Comparison of ENCODE assay signal across 13 mouse cellular contexts in genomic region chr5:113805301-113805700, GRCm38 (mm10). TPM values are rescaled to one million over a fixed set of nuclear protein-coding genes. Genes with fewer than 3 reads are reported as not detected.
"Had no signal": no experiment of that assay in that cellular context is flagged by ENCODE, and none has a peak within 500 bp of the region (broad histone marks: within the 10 kb centered on the region; RNA-seq: fewer than 3 reads in every experiment).

No protein-coding gene starts in this region.

- ATAC-seq: intestine, embryonic 16.5 days had no signal

- H3K4me2 ChIP-seq: kidney, embryonic 15.5 days; limb, embryonic 15.5 days; liver, embryonic 13.5 days; midbrain, embryonic 12.5 days; neural tube, embryonic 15.5 days had no signal

- H3K27me3 ChIP-seq: kidney, embryonic 15.5 days; limb, embryonic 15.5 days; liver, embryonic 13.5 days; neural tube, embryonic 15.5 days had no signal

- H3K9ac ChIP-seq: kidney, embryonic 15.5 days; limb, embryonic 15.5 days; liver, embryonic 13.5 days; midbrain, embryonic 12.5 days; neural tube, embryonic 15.5 days had no signal

- H3K9me3 ChIP-seq: kidney, embryonic 15.5 days; liver, embryonic 13.5 days; megakaryocyte, embryonic 14.5 days; neural tube, embryonic 15.5 days had no signal

- H3K4me3 ChIP-seq: kidney, embryonic 15.5 days; limb, embryonic 15.5 days; liver, embryonic 13.5 days; megakaryocyte, embryonic 14.5 days; midbrain, embryonic 12.5 days; myocyte; neural tube, embryonic 15.5 days had no signal

- H3K27ac ChIP-seq: kidney, embryonic 15.5 days; liver, embryonic 13.5 days; midbrain, embryonic 12.5 days; neural tube, embryonic 15.5 days had no signal

- H3K36me3 ChIP-seq: kidney, embryonic 15.5 days; limb, embryonic 15.5 days; liver, embryonic 13.5 days; midbrain, embryonic 12.5 days; neural tube, embryonic 15.5 days had no signal

- DNase-seq: kidney, adult 2 months; kidney, postnatal 14 days; liver, embryonic 13.5 days; lung, adult 18-20 months; lung, postnatal 4 days; thymus, postnatal 36 days had no signal

RNA-seq across cellular contexts. Expression of gene Selplg, which starts 27.1 kb away (rescaled TPM):
- polyA plus RNA-seq: myocyte had no signal
